Mouse (Mus musculus): ENCODE measurements around the gene Chn1.

Gene Chn1

GRCm38 (mm10) chr2:73774786-73775682, at the start of gene Chn1:
Chn1 (minus strand) TSS chr2:73775346.
- no peak for TF ChIP-seq GATA4 (IDR thresholded peaks at IDR 0.05; ENCODE audit: insufficient replicate concordance, low read length)

GRCm38 (mm10) chr2:73818742-73819141, 43.6 kb upstream of the Chn1 start:
- TF ChIP-seq GATA4 (IDR thresholded peaks at IDR 0.05; ENCODE audit: insufficient replicate concordance, low read length) = no peak

GRCm38 (mm10) chr2:73807609-73808008, 32.5 kb upstream of the Chn1 start:
- no peak for TF ChIP-seq GATA4 (IDR thresholded peaks at IDR 0.05; ENCODE audit: insufficient replicate concordance, low read length)

- no peak for TF ChIP-seq GATA4 (IDR thresholded peaks at IDR 0.05; ENCODE audit: insufficient replicate concordance, low read length)
Observed at GRCm38 (mm10) chr2:73798786-73799185, 23.6 kb upstream of the Chn1 start.

GRCm38 (mm10) chr2:73798136-73798535, 23.0 kb upstream of the Chn1 start:
- TF ChIP-seq GATA4 (IDR thresholded peaks at IDR 0.05; ENCODE audit: insufficient replicate concordance, low read length) = no peak

GRCm38 (mm10) chr2:73791846-73792630, 16.9 kb upstream of the Chn1 start:
- no peak for TF ChIP-seq GATA4 (IDR thresholded peaks at IDR 0.05; ENCODE audit: insufficient replicate concordance, low read length)

- TF ChIP-seq GATA4 (IDR thresholded peaks at IDR 0.05; ENCODE audit: insufficient replicate concordance, low read length) = no peak
Observed at GRCm38 (mm10) chr2:73790332-73790731, 15.2 kb upstream of the Chn1 start.

- no peak for TF ChIP-seq GATA4 (IDR thresholded peaks at IDR 0.05; ENCODE audit: insufficient replicate concordance, low read length)
Observed at GRCm38 (mm10) chr2:73788395-73788794, 13.2 kb upstream of the Chn1 start.

- no peak for TF ChIP-seq GATA4 (IDR thresholded peaks at IDR 0.05; ENCODE audit: insufficient replicate concordance, low read length)
Observed at GRCm38 (mm10) chr2:73782371-73782905, 7.3 kb upstream of the Chn1 start.

GRCm38 (mm10) chr2:73780321-73781010, 5.3 kb upstream of the Chn1 start:
- no peak for TF ChIP-seq GATA4 (IDR thresholded peaks at IDR 0.05; ENCODE audit: insufficient replicate concordance, low read length)

GRCm38 (mm10) chr2:73779796-73780195, 4.7 kb upstream of the Chn1 start:
- no peak for TF ChIP-seq GATA4 (IDR thresholded peaks at IDR 0.05; ENCODE audit: insufficient replicate concordance, low read length)

- no peak for TF ChIP-seq GATA4 (IDR thresholded peaks at IDR 0.05; ENCODE audit: insufficient replicate concordance, low read length)
Observed at GRCm38 (mm10) chr2:73779016-73779595, 4.0 kb upstream of the Chn1 start.

GRCm38 (mm10) chr2:73776936-73777335, 1.8 kb upstream of the Chn1 start:
- TF ChIP-seq GATA4 (IDR thresholded peaks at IDR 0.05; ENCODE audit: insufficient replicate concordance, low read length) = no peak

GRCm38 (mm10) chr2:73775683-73776310, 651 bp upstream of the Chn1 start:
- TF ChIP-seq GATA4 (IDR thresholded peaks at IDR 0.05; ENCODE audit: insufficient replicate concordance, low read length) = no peak

All from liver, adult (tissue).